Mouse (Mus musculus) heart, adult 8-10 months (tissue): ENCODE measurements around the gene Sec31a. TPM values are rescaled to one million over a fixed set of nuclear protein-coding genes. Genes with fewer than 3 reads are reported as not detected.
"Not testable (repeated sequence)": the region's sequence is repeated elsewhere in the genome, so short reads cannot be mapped to it uniquely, and the experiment has no call there.

ENCODE experiments used
- DNase-seq: peaks from one replicate; pipeline ENCODE4 v3.0.0; 2022; ENCODE audit warnings: low spot score
- total RNA-seq, 4 experiments: library from RNA; stranded (reverse); gene quantifications; 2 replicates each; pipeline ENCODE4 v1.2.4; 2022

Sec31a gene
- 100 to 1,000 TPM in 3 of 4 experiments, 10 to 100 TPM in 1; 97.9 to 108 (median 104) TPM for total RNA-seq

DNA sequence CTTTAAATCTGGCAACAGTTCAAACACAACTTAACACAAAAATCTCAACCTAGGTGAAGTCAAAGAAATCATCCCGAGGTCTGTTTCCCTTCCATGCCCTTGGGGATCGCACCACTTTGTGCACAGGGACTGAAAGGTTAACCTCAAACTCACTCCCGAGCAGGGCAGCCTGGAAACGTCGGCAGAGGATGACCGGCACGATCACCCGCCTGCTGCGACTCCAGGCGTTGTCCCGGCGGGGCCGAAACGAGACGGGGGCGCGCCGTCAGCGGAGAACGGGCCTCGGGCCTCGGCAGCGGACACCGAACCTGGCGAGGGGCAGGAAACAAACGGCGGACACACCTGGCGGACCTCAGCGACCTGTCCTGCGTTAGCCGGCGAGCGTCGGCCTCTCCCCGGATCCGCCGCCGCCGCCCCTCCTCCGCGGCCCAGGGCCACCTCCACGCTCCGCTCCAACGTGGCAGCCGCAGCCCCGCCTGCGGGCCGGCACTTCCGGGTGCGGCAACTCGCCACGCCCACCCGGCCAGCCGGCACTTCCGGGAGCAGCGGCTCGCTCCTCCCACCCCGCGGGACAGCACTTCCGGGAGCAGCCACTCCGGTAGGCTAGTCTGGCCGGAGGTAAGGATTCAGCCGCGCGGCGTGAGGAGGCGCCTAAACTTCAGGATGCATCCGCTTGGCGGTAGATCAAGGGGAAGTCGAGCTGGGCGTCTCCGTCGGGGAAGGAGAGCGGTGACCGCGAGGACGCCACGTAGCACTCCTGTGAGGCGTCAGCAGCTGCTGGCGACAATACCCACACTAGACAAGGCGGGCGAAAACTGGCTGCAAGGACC is at the start of gene Sec31a:
Gene Sec31a, minus strand, starts transcription at position 474 of the 830 bp plus-strand sequence.
- peak; percentile 97 for DNase-seq

- DNase-seq: no peak
Measured at GRCm38 (mm10) chr5:100462374-100462773, 46.3 kb upstream of the Sec31a start.

DNA sequence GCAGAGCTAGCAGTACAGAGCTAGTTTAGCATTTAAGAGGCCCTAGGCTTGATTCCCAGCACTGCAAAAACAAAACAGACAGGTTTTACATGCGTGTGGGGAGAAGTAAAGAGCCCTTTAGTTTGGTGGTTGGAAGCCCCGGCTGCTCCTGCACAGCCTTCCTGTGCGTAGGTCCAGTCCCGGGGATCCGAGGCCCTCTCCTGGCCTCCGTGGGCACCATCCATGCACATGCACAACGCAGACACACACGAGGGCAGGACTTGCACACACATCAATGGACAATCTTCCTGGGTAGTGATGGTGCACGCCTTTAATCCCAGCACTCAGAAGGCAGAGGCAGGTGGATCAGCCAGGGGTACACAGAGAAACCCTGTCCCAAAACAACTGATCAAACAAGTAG is 45.5 kb upstream of the Sec31a start:
- DNase-seq: no peak

- DNase-seq: no peak
Measured at GRCm38 (mm10) chr5:100459468-100459867, 43.4 kb upstream of the Sec31a start.

DNA sequence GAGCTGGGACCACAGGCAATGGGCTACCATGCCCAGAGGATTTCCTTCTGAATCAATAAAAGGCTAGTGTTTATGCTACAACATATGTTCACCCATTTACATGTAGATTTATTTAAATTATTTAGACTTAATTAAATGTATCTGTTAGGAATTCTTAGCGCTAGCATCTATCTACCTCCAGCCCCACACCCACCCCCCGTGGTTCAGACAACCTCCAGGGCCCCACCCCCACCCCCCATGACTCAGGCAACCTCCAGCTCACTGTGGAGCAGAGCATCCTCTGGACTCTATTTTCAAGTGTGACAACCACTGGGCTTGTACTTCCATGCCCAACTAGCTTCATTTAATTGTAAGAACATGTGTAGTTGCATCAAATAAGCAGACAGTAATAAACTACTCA is 35.8 kb upstream of the Sec31a start:
- no peak for DNase-seq

DNA sequence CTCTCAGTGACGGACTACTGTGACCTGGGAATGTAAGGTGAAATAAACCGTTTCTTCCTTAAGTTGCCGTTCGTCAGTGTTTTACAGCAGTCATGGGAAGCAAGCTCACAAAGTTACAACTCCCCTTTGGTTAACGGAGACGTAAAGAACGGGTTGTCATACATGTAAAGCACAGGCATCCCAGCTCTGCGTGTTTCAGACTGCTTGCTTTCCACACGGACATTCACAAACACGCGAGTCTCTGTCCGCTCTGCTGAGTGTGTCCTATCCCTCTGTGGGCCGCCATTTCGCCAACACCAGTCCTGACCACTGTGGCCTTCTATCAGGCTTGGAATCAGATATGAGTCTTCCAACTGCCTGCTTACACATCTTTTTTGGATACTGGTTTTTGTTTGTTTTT is 22.8 kb upstream of the Sec31a start:
- no peak for DNase-seq

GRCm38 (mm10) chr5:100437917-100438316 is 21.9 kb upstream of the Sec31a start:
- no peak for DNase-seq

DNA sequence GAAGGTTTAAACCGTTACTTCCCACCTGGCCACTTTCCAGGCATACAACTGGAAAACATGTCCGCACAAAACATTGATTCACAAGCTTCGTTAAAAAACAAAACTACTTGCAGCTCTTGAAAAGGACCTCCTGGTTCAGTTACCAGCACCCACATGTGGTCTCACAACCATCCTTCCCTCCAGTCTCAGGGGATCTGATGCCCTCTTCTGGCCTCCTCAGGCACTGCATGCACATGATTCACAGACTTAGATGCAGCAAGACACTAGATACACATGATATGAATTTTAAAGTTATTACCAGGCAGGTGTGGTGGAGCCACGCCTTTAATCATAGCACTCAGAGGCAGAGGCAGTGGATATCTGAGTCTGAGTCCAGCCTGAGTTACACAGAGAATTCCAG is 21.1 kb upstream of the Sec31a start:
- DNase-seq: no peak

DNA sequence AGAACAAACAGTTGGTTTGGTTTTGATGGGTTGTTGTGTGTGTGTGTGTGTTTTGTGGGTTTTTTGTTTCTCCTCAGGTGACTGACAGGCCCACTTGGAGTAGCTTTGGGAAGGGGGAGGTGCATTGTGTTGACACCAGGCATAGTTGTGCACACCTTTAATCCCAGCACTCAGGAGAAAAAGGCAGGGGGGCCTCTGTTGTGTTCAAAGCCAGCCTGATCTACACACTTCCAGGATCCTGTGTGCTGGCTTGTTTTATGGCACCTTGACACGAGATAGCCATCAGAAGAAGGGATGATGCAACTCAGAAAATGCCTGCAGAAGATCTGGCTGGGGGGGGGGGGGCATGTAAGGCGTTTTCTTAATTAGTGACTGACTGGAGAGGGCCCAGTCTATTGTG is 14.9 kb upstream of the Sec31a start:
- no peak for DNase-seq

GRCm38 (mm10) chr5:100430076-100430390 is 14.0 kb upstream of the Sec31a start:
- no peak for DNase-seq

DNA sequence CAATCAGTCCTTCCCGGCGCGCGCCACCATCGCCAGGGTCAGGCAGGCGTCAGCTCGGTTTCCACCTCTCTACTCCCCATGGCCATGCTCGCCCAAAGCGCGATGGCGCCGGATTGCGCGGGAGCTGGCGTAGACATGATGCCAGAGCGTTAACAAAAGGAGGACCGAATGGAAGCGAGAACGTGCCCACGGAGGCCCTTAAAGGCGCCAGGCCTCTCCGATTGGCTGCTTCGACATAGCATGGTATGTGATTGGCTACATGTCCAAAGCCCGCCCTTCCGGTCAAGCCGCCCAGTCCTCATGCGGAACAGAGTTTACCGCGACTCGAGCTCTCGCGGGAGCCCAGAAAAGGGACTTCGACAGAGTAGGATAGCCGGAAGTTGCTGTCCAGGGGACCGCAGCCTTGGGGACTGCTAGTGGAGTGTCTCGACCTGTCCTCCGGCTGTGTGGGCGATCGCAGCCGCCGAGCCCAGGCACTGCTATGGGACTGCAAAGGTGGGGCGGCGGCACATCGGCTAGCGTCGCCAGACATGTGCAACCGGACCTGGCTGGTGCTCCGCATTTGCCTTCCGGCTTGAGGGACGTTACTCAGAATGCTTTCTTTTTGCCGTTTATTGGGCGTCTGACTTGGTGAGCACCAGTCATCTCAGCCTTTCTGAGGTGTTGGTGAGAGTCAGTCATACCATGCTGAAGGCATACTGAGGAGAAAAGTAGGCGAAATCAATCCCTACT is 13.5 kb upstream of the Sec31a start:
- DNase-seq: peak; percentile 94

- no peak for DNase-seq
Measured at GRCm38 (mm10) chr5:100428734-100429343, 12.8 kb upstream of the Sec31a start.

DNA sequence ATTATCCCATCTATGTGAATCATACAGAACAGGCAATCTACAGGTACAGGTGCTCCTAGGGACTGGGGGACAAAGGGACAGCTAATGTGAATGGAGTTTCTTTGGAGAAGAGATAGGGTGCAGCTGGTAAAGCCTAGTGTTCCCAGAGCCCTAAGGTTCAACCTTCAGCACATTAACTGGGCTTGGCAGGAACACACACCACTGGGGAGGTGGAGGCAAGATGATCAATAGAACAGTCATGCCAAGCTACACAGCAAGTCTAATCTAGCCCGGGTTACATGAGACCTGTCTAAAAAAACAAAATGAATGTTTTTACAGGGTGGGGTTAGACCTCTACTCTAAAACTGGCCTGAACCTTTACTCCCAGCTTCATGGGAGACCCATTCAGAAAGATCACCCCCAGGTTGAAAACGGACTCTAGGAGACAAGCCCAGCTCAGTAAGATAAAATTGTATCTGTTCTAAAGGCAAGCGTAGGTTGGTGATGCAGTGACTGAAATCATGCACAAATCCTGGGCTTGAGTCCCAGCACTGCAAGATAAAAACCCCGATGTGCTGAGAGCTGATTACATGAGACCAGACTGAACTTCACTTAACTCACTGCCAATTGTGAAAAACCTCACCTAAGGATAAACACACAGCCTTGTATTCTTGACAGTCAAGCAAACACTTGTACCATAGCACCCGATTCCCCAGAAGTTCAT is 12.1 kb upstream of the Sec31a start:
- DNase-seq: no peak

GRCm38 (mm10) chr5:100427276-100427675 is 11.2 kb upstream of the Sec31a start:
- DNase-seq: no peak

GRCm38 (mm10) chr5:100425823-100426222 is 9.8 kb upstream of the Sec31a start:
- not testable (repeated sequence) for DNase-seq

- DNase-seq: no peak
Measured at GRCm38 (mm10) chr5:100424252-100424651, 8.2 kb upstream of the Sec31a start.

DNA sequence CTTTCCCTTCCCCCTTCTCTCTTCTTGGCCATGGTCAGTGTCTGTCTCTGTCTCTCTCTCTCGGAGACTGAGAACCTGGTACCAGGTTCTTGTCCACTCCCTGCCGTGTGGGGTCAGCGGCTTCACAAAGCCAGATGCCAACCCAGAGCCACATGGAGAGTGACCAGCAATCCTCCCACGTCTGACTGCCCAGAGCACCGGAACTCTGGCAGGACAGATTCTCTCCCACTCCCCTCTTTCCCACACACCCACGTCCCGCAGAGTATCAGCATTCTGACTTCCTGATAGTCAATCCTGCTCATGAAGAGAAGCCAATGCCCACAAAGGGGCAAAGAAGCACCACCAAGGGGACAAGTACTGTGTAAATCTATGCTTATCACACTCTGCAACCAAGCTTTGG is 7.6 kb upstream of the Sec31a start:
- no peak for DNase-seq

- DNase-seq: no peak
Measured at GRCm38 (mm10) chr5:100418861-100419260, 2.8 kb upstream of the Sec31a start.

- no peak for DNase-seq
Measured at GRCm38 (mm10) chr5:100418077-100418476, 2.0 kb upstream of the Sec31a start.

GRCm38 (mm10) chr5:100414474-100415196 is 1.4 kb downstream of the Sec31a start:
- no peak for DNase-seq

GRCm38 (mm10) chr5:100412886-100413285 is 3.1 kb downstream of the Sec31a start:
- DNase-seq: no peak
